Mouse (Mus musculus): ENCODE measurements around the gene Acad10.

DNA sequence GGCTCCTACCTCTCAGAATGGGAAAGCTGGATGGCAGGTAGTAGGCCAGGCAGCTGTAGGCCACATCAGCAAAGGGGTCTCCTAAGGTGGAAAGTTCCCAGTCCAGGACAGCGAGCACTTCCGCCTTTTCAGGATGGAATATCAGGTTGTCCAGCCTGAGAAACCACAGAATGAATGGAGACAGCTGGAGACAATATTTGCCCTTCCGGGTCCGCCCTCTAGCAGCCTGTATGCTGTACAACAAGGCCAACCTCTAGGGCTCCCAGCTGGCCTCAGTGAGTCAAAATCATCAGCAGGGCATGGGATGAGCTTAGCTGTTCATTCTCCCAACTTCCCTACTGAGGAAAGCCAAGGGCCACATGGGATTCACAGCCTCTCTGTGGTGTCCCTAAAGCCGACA, 25.6 kb downstream of the Acad10 start:
- TF ChIP-seq MAX (IDR thresholded peaks at IDR 0.05; ENCODE audit: low read length): no peak
- TF ChIP-seq E2F4 (IDR thresholded peaks at IDR 0.05; ENCODE audit: insufficient replicate concordance, low read depth, low read length): no peak
- TF ChIP-seq CTCF (conservative IDR thresholded peaks at IDR 0.05 in 1 of 2, IDR thresholded peaks at IDR 0.05 in 1 of 2; ENCODE audit: low read depth in 2 of 2, low read length in 2 of 2): no peak
- TF ChIP-seq MEF2A (IDR thresholded peaks at IDR 0.05; ENCODE audit: borderline replicate concordance, low read depth, low read length): no peak
- TF ChIP-seq POLR2A (IDR thresholded peaks at IDR 0.05; ENCODE audit: low read depth, low read length): no peak
- no peak for TF ChIP-seq PAX5 (IDR thresholded peaks at IDR 0.05; ENCODE audit: low read length)
- TF ChIP-seq RCOR1 (conservative IDR thresholded peaks at IDR 0.05; ENCODE audit: low read depth, low read length): no peak
- TF ChIP-seq NRF1 (IDR thresholded peaks at IDR 0.05; ENCODE audit: low read depth, low read length): no peak
- no peak for TF ChIP-seq ZKSCAN1 (IDR thresholded peaks at IDR 0.05; ENCODE audit: borderline replicate concordance, low read depth, low read length)

All from CH12.LX (cell line).